Mouse (Mus musculus): Measurements from ENCODE around the gene Gpr27. TPM values are rescaled to one million over a fixed set of nuclear protein-coding genes. Genes with fewer than 3 reads are reported as not detected.

Gene Gpr27
- 10 to 100 TPM; 44.7 to 48.2 TPM for total RNA-seq (2021)

DNA sequence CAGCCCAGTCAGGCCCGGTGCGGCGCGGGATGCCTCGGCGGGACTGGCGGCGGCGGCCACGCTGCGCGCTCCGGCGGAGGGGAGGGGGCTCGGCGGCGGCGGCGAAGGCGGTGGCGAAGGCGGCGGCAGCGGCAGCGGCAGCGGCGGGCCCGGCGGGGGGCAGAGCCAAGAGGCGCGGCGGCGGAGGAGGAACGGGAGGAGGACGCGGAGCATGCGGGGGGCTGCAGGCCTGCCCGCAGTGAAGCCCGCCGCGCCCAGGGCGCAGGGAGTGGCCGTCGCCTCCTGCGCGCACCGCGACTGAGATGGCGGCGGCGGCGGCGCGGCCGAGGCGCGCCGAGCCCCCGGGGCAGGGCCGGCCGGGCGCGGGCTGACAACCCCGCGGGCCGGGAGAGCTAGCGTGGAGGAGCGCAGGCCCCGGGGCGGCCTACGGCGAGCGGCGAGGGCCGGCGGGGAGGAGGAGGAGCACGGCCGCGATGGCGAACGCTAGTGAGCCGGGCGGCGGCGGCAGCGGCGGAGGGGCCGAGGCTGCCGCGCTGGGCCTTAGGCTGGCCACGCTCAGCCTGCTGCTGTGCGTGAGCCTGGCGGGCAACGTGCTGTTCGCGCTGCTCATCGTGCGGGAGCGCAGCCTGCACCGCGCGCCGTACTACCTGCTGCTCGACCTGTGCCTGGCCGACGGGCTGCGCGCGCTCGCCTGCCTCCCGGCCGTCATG, at the start of gene Gpr27:
Gene Gpr27 (plus strand): TSS at position 474 of the 710 bp plus-strand sequence.
- peak; percentile 60 to 76 for DNase-seq (ENCODE audit: low spot score in 2 of 2)
- intact Hi-C loops (cut with DNase I), result no loop called here

DNA sequence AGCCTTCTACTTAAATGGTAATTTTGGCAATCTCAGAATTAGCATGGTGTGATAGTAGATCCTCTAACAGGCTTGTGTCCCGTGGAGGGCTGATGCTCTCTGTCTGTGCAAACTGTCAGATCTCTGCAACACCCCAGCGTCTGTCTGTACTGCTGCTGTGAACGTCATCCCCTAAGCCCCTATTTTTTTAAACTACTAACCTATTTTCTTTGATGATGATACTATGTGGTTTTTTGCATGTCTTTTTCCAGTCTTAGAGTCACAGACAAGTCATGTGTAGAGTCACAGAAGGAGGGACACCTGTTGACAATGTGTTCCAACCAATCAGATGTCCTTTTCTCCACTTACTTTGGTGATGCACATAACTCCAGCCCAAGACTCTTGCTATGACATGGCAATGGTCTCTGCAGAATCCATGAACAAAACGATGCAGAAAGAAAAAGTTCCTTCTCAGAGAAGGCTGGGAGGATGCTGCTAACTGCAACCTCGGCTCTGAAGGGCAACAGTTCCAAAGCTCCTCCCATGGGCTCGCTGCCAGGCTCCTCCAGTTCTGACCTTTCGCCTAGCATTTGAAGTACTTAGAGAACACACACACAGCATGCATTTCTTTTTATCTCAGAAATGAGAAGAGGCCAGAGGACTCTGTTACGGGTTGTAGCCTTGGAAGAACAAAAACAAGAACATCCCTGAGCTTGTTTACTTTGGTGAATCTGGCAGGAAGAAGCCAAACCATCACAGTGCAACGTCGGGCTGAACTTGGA, 48.9 kb upstream of the Gpr27 start:
- intact Hi-C loops (cut with DNase I), result no loop called here
- DNase-seq (ENCODE audit: low spot score in 2 of 2), result no peak

DNA sequence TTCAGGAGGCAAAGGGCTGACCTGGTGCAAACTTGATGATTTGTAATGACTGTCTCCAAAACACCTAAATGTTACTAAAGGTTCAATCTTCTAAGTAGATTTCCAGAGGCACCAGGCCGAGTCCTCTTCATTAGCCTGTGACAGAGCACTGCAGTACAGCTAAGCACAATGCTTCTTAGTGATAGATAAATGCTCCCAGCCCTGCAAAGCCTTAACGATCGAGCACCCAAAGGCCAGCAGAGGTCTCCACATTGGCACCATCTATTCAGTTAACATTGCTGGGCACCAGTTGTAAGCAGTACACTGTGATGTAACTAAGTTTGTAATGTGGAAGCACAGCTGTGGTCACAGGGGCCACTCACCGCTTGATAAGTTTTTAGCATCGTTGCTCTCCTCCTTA, 48.1 kb upstream of the Gpr27 start:
- intact Hi-C loops (cut with DNase I), result no loop called here
- no peak for DNase-seq (ENCODE audit: low spot score in 2 of 2)

DNA sequence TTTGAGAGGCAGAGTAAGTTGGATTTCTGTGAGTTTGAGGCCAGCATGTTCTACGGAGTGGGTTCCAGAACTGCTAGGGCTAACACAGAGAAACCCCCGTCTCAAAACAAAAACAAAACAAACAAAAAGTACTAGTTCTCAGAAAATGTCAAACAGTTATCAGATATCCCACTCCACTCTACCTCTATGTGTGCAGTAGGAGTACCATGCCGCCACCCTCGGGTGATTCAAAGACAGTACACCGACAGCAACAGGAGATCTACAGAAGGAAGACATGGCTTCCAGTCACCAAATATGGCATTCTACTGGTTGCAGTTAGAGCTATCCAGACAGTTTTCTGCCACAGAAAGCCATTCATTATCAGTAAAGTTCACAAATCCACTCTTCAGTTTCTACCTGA, 47.6 kb upstream of the Gpr27 start:
- intact Hi-C loops (cut with DNase I), result no loop called here
- DNase-seq (ENCODE audit: low spot score in 2 of 2), result no peak

DNA sequence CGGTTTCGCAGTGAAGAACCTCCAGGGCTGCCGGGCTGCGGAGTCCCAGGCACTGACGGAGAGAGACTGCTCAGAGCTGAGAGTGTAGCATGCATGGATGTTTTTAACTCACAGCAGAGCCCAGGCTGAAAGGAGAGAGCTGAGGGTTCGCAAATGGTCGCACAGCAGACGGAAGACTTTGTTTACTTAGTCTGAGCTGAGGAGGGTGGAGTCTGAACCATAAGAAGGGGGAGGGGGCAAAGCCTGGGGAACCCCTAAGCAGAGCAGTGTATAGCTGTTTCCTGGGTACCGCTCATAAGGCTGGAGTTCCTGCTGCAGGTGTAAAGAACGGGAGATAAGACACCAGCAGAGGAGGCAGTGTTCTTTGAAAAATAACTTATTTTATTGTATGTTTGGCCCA, 46.1 kb upstream of the Gpr27 start:
- intact Hi-C loops (cut with DNase I), result no loop called here
- no peak for DNase-seq (ENCODE audit: low spot score in 2 of 2)

DNA sequence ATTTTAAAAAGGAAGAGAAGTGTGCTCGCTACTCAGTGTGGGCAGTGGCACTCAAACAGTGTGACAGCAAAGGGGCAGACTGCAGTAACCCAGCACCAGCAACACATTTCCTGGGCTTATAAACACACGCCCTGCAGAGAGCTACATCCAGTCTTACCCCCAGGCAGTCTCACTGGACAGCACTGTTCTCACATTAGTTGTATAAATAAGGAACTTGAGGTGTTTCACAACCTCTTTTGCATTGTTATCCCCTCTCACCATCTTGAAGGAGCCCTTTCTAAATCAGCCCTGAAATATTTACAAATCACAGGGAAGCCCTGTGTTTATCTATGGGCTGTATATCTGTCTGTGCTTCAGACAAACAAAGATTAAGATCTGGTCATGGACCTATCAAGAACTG, 43.2 kb upstream of the Gpr27 start:
- intact Hi-C loops (cut with DNase I), result no loop called here

DNA sequence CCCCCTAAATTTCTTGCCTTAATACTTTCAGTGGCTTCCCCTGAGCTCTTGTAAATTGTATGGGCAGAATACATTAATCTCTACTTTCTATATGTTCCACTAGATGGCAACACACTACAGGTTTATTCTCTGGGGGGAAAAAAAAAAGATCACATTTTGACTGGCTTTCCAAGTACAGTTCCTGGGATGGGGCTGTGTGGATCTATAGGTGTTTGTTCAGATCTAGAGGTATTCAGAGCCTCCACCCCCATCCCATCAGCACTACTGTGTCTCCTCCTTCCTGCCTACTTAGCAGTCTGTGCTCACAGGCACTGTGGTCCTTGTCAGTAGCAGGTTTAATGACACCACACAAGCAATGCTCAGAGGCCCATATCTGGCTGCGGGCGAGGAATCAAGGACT, 40.1 kb upstream of the Gpr27 start:
- no peak for DNase-seq (ENCODE audit: low spot score in 2 of 2)
- intact Hi-C loops (cut with DNase I), result loop anchor here (5.0 kb wide), 1 partner anchor 995 kb away; no protein-coding TSS in a partner anchor

More for the DNA sequence above, 43.2 kb upstream of the Gpr27 start:
- no peak for DNase-seq (ENCODE audit: low spot score in 2 of 2)

DNA sequence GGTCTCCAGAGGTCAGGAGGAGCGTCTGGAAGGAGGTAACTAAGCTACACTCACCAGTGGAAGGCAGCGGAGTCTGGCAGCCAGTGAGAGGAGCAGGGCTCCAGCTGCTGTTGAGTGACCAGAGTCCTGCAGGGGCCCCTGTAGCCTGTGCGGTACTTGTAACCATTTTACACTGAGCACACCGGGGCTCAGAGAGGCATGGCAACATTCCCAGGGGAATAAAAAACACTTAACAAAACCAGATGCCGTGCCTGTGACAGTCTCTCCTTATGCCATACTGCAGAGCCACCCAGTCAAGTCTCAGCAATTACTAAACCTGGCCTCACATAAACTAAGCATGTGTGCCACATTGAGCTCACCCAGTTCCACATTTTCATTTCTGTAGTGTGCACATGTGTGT, 38.1 kb upstream of the Gpr27 start:
- intact Hi-C loops (cut with DNase I), result loop anchor here (5.0 kb wide), 1 partner anchor 993 kb away; no protein-coding TSS in a partner anchor
- DNase-seq (ENCODE audit: low spot score in 2 of 2), result no peak

DNA sequence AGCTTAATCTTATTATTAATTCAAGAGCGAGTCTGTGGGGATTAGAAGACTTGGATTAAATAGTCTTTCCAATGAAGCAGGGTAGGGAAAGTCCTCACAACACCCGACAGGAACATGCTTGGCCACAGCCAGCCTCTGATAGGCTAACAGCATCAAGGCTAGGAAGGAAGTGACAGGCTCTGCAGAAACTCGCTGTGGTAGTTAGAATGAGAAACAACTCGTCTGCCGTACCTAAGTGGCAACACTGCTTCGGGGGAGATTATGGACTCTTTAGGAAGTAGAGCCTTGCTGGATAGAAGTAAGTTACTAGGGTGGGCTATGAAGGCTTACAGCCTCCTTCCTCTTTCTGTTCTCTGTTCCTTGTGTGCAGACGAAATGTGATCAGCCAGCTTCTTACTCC, 37.0 kb upstream of the Gpr27 start:
- DNase-seq (ENCODE audit: low spot score in 2 of 2), result no peak
- intact Hi-C loops (cut with DNase I), result no loop called here

DNA sequence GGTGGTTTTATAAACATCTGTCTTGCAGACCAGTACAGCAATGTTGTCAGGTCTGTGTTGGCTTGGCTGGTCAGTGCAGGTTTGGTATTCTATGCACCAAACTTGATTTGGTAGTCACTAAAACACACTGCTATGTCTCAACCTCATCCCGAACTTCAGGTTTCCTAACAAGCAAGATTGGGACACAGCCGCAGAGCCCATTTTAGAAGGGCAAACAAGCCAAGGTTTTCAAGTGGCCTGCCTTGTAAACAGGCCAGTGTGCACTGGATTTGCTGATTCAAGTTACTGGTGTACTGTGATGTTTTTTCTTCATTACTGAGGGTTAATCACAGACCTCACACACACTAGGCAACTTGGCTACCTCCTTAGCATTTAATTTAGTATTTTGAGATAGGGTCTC, 36.4 kb upstream of the Gpr27 start:
- intact Hi-C loops (cut with DNase I), result no loop called here
- DNase-seq (ENCODE audit: low spot score in 2 of 2), result no peak

DNA sequence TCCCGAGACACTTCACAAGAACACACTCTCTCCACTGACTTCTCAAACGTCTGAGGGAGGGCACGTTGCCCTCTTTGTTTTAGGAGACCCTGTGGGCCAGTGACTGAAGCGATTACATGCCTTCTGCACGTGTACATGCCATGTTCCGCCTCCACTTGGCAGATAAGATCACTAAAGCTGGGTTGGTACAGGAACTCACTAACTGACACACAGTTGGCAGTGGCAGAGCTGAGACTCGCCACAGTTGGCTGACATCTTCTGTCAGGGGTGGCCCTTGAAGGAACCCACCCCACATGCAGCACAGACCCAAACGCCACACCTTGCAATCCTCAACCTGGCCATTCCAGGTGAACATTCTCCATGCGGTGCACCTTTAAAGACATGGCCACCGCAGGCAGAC, 33.9 kb upstream of the Gpr27 start:
- intact Hi-C loops (cut with DNase I), result no loop called here
- no peak for DNase-seq (ENCODE audit: low spot score in 2 of 2)

DNA sequence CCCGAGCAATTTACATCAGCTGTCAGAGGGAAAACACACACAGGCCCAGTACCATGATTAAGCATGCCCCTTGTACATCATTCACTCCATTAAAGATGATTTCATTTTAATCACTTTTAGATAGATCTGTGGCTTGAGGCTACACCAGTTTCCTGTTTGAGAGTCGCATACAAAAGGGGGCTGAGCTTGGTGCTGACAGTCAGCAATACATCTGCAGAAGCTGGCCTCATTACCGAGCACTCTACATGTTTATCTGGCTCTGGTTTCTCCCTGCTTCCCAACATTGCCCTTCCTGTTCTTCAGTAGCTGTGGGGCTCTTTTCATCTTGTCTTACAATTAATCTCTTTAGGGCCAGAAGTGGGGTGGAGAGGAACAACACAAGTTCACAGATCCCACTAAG, 32.0 kb upstream of the Gpr27 start:
- intact Hi-C loops (cut with DNase I), result no loop called here
- DNase-seq (ENCODE audit: low spot score in 2 of 2), result no peak

DNA sequence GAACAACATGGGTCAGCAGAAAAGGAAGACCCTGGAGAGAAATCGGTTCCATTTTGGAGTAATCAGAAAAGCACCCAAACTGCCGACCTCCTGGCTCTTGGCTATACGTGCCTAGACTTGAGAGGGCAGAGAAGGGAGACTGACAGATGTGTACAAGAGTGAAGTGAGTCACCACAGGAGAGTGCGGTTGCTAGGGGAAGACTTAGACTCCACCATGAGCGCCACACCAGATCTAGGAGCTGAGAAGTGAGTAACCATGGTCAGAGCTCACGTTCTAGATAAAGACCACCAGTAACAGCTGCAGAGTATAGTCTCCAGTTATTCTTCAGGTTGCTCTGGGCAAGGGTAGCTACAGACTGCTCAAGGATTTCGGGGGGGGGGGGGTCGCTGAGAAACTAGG, 29.2 kb upstream of the Gpr27 start:
- intact Hi-C loops (cut with DNase I), result no loop called here
- no peak for DNase-seq (ENCODE audit: low spot score in 2 of 2)

DNA sequence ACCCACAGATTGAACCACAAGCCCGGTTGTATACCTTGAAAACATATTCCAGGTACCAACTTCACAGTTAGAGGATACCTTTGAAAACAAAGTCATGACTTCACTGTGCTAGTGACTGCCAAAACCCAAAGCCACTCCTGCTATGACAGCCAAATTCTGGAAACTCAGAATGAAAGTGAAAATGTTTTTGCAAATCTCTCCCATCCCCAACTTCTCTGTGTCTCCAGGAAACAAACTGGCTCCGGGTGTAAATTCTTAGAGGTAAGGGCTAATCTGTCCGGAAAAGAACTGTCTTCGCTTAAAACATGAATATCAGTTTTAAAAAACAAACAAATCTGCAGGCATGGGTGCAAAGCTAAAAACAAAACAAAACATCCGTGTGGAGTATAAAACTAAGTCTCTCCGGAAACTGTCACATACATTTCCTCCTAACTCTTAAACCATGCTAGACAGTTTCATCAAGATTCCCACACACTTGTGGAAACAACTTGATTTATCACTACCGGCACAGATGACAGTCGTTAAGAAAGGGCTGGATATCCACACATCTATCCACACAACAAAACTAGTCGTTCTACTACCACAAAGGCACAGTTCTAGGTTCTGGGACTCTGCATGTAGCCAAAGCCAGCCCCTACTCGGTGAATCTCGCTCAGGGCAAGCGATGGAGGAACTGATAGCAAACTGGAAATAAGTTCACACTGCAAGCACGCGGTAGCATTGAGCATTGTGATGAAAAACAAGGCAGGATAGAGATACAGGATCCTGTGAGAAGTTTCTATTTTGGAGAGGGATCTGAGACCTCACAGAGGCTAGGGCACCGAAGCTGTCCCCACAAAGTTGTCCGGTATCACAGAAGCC, 26.8 kb upstream of the Gpr27 start:
- intact Hi-C loops (cut with DNase I), result no loop called here
- DNase-seq (ENCODE audit: low spot score in 2 of 2), result no peak

DNA sequence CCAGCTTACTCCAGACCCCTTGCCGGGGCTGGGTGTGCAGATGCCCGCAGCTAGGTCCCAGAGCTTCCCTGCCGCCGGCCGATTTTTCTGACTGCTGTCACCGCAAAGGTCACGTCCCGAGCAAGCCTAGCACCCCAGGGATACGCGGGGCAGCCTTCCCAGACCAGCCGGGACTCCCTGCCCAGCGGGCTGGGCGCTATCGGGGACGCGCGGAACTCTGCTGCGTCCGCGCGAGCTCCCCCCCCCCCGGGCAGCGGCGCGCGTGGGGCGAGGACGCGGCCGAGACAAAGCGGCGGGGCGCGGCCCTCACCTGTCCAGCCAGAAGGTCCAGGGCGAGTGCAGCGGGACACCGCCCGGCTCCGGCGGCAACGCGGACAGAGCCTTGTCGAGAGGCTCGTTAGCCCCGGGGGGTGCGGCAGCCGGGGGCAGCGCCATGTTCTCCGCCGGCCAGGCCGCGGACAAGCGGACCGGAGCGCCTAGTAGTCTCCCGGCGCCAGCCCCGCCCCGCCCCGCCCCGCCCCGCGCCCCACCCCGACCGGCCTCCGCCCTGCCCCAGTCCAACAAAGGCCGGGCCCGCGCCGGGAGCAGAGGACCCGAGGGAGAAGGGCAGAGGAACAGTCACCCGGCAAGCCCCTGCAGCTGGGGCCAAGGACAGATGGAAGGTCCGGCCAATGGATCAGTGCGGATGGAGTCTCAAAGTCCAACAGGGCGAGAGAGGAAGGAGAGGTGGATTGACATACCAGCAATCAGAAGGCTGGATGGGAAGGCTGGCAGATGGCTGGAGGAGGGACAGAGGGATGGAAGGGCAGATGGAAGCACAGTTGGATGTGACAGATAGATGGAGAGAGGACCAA, 25.9 kb upstream of the Gpr27 start, which contains the start of the genes Eif4e3 and Gm20696:
Gene Eif4e3 (minus strand): TSS at position 454 of the 854 bp plus-strand sequence.
Gene Gm20696 (minus strand): TSS at position 480 of the 854 bp plus-strand sequence.
- DNase-seq (ENCODE audit: low spot score in 2 of 2), result peak; percentile 29 to 40
- intact Hi-C loops (cut with DNase I), result no loop called here

DNA sequence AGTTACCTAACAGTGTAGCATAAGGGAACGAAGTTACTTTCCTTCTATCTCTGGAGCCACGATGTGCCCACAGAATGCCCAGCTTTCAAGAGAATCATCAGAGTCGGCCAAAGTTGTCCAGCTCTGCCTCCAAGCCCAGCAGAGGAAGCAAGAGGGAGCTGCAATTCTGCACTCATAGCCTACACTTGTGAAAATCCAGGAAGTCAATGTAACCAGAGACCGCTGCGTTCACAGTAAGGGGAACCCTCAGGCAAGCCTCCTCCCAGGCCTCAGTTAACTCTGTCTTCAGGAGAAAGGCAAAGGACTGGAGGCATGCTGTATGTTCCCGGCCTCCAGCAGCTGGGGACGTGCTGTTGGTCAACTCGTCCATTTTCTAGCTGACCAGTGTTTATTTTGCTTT, 25.2 kb upstream of the Gpr27 start:
- DNase-seq (ENCODE audit: low spot score in 2 of 2), result no peak
- intact Hi-C loops (cut with DNase I), result no loop called here

DNA sequence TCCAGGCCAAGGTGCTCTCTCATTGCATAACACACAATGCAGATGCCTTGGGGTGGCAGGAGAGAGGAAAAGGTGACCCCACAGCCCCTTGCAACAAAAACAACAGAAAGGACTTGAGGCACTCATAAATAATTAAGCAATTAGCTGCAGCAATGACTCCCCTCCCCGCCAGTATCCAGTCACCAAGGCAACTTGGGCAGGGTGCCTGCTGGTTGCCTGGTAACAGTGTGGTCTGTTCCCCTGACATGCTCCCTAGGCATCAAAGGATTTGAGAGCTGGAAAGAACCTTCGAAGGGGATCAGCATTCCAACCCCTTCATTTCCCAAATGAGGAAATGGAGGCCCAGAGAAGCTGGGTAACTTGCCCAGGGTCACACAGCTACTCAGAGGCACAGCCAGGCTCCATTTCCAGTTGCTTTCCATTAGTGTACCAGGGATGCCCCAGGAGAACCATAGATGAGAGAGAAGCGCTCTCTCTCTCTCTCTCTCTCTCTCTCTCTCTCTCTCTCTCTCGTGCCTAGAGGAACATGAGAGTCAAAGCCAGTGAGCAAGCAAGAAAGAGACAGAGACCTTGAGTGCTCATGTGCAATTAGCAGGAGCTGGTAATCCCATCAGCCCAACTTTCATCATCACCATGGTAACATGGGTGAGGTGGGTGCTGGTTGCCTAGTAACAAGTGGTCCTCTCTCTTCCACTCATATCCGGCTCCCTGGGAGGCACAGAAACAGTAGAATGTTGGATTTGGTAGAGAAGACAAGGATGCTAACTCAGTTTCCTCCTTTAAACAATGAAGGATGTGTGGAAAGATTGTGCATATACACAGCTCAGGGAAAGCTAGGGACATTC, 22.8 kb upstream of the Gpr27 start:
- intact Hi-C loops (cut with DNase I), result no loop called here

DNA sequence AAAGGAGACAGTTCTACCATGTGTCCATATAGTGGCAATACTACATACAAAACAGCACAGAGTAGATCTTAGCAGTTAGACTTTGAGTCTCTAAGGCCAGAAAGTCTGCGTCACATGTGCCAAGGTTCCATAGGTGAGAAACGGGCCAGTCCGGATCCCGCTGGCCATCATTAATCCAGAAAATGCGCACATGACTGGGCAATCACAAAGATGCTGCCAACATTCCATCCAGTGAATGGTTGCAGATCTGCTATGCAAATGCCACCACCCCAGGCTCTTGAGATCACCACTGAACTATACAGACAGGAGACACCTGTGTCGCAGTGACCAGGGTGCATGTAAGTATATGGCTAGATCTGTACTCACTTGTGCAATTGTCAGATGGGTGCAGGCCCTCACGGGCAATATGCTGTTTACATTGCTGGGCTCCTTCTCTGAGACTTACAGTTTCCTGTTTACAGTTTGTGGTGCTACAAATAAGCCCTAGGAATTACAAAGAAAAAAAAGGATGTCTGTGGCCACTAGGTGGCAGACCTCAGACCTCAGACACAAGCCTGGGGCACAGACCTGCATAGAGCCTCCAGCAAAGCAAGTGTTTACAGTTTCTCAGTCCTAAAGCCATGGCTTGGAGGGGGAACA, 21.9 kb upstream of the Gpr27 start:
- peak in 1 of 2 experiments; percentile 55 for DNase-seq (ENCODE audit: low spot score in 2 of 2)
- intact Hi-C loops (cut with DNase I), result no loop called here

More for the DNA sequence above, 22.8 kb upstream of the Gpr27 start:
- DNase-seq (ENCODE audit: low spot score in 2 of 2), result peak; percentile 68 to 71
